Mouse (Mus musculus) forebrain, embryonic 15.5 days (tissue): ENCODE measurements around the gene Amz2. TPM values are rescaled to one million over a fixed set of nuclear protein-coding genes. Genes with fewer than 3 reads are reported as not detected.

Experiments used
- ATAC-seq: fragments of 200-750 bp; cut with Nextera tagmentation; replicated peaks from 2 replicates; pipeline ENCODE4 v1.8.0; 2017; ENCODE audit warnings: mild to moderate bottlenecking, moderate TSS enrichment, moderate library complexity
- H3K27ac ChIP-seq: fragments of 300-500 bp; sonication (generic); replicated peaks from 2 replicates; pipeline ENCODE4 v1.5.1; 2015; ENCODE audit warnings: mild to moderate bottlenecking, inconsistent platforms
- H3K27me3 ChIP-seq: fragments of 300-500 bp; sonication (generic); 2 replicates; pipeline ENCODE4 v1.6.1; 2015; ENCODE audit warnings: inconsistent platforms
- H3K36me3 ChIP-seq: fragments of 300-500 bp; sonication (generic); 2 replicates; pipeline ENCODE4 v1.6.1; 2015; ENCODE audit warnings: mild to moderate bottlenecking, inconsistent platforms
- H3K4me1 ChIP-seq: fragments of 300-500 bp; sonication (generic); 2 replicates; pipeline ENCODE4 v1.6.1; 2015; ENCODE audit warnings: inconsistent platforms
- H3K4me2 ChIP-seq: fragments of 300-500 bp; sonication (generic); replicated peaks from 2 replicates; pipeline ENCODE4 v1.6.1; 2015; ENCODE audit warnings: mild to moderate bottlenecking, inconsistent platforms
- H3K4me3 ChIP-seq: fragments of 300-500 bp; sonication (generic); 2 replicates; pipeline ENCODE4 v1.5.1; 2015; ENCODE audit warnings: mild to moderate bottlenecking, inconsistent platforms
- H3K9ac ChIP-seq: fragments of 300-500 bp; sonication (generic); replicated peaks from 2 replicates; pipeline ENCODE4 v1.6.1; 2015; ENCODE audit warnings: mild to moderate bottlenecking, inconsistent platforms
- H3K9me3 ChIP-seq: fragments of 300-500 bp; sonication (generic); 2 replicates; pipeline ENCODE4 v1.6.1; 2016; ENCODE audit warnings: inconsistent platforms
- WGBS: fragments of 180-500 bp; shearing (Covaris S2); methylation state at CpG from one replicate; pipeline ENCODE4 v1.1.7; 2015; ENCODE audit warnings: mixed read lengths; 5-methylcytosine and 5-hydroxymethylcytosine counted together
- polyA plus RNA-seq: library from polyadenylated mRNA; unstranded; fragments of >200 nt; fragmentation: Nextera tagmentation; extraction: Ambion mirVana; gene quantifications from 2 replicates; pipeline ENCODE4 v1.2.1, GENCODE M21; 2015

Amz2 gene
- 67.3 and 72.6 TPM in 2 replicates for polyA plus RNA-seq

DNA sequence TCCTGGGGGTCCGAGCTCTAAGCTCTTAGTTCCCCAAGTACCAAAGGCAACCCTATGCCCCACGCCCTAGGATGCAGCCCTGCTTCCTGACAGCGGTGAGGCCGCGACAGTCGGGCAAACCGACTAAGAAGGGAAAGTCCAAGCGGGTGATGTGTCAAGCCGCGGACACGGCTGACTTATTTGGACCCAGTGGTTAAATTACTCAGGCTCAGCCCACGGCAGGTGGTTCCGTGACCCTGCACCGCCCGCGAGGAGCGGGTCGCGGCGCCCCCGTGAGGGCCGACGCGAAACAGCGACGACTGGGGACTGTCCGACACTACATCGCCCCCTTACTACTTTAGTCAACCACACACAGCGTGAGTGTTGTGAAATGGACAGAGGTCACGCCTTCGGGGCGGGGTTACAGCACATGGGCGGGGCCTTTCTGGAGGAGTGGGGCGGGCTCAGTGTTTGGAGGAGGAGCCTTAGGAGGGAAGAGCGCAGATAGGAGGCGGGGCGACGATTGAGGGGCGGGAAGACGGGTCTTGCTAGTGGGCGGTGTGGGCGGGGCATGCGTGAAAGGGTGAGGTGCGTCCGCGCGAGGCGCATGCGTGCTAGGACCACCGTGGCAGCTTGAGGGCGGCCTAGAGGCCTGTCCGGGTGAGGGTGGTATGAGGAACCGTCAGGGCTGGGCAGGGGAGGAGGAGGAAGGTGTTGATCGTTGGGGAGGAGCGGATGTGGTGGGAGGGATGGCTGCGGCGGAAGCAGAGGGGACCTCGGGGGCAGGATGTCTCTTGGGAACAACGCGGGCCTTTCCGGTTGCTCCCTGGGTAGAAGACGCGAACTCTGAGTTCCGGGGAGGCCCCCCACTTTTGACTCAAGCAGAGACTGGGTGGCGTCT, at the start of gene Amz2:
Gene Amz2, plus strand, starts transcription at position 555 of the 880 bp plus-strand sequence.
- ATAC-seq, result peak; percentile 95
- H3K4me1 ChIP-seq, result peaks cover 17% of the 10 kb centered on the region
- H3K27me3 ChIP-seq, result no peaks in the 10 kb centered on the region
- WGBS, result under 1% methylated on average over 64 of the region's 65 CpGs
- H3K9ac ChIP-seq, result peak within 1 kb of the TSS; percentile 61
- H3K9me3 ChIP-seq, result no peaks in the 10 kb centered on the region
- H3K4me2 ChIP-seq, result peak within 1 kb of the TSS; percentile 49
- peak within 1 kb of the TSS; percentile 84 for H3K27ac ChIP-seq
- peaks cover 23% of the 10 kb centered on the region for H3K36me3 ChIP-seq
- H3K4me3 ChIP-seq, result peak within 1 kb of the TSS; percentile 59

DNA sequence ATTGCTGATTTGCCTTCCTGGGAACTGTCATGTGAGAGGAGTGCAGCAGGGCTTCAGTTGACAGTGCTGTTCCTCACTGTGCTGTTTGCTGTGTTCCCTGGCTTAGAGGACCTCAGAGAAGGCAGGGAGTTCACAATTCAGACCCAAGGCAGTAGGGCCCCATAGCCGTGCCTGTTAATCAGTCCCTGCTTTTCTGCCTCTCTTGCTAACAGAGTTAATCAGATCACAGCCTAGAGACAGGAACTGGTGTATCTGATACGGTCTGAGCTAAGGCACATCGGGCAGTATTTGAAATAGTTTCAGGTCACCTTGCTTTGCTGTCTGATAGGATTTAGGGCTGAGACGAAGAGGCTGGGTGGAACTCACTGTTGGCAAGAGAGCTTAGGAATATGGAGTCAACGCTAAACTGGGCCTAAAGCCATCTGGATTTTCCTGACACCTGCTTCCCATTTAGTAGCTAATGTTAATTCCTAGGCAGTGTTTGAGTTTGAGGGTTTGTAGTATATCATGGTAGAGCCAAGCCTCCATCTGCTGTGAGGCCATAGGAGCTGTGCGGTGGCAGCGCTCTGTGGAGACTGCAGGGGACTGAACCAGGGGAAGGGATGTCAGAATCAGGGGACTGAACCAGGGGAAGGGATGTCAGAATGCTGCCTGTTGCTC, 49.1 kb upstream of the Amz2 start:
- Histone ChIP-seq H3K27me3 (no peaks in the 10 kb centered on the region), H3K9me3 (no peaks in the 10 kb centered on the region), H3K4me2 (no peak overlapping the region), H3K36me3 (no peaks in the 10 kb centered on the region), H3K9ac (no peak overlapping the region), H3K4me3 (no peak overlapping the region), H3K27ac (peak overlapping the region; percentile 6; the same call in 1 of the 2 replicates), H3K4me1 (peaks cover 27% of the 10 kb centered on the region)
- 39% methylated on average over 7 of the region's 7 CpGs for WGBS
- peak; percentile 66 for ATAC-seq

DNA sequence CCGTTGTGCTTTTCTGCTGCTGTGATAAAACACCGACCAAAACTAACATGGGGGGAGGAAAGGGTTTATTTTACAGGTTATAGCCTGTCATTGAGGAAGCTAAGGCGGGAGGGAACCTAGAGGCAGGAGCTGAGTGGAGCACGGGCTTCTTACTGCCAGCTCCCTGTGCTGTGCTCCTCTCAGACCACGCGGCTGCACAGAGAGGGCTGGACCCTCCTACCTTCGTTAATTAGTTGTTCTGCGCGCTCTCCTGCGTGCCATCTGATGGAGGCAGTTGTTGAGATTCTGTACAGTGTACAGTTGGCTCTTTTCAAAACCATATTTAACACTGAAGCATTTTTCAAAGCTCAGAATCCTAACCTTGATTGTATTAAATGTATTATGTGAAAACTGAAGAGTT, 48.3 kb upstream of the Amz2 start:
- Histone ChIP-seq H3K9ac (peak overlapping the region; percentile 11; the same call in 1 of the 2 replicates), H3K27ac (no peak overlapping the region), H3K9me3 (no peaks in the 10 kb centered on the region), H3K4me3 (no peak overlapping the region), H3K4me2 (no peak overlapping the region), H3K4me1 (peaks cover 27% of the 10 kb centered on the region), H3K27me3 (no peaks in the 10 kb centered on the region), H3K36me3 (no peaks in the 10 kb centered on the region)
- ATAC-seq, result peak; percentile 71
- 26% methylated on average over 10 of the region's 10 CpGs for WGBS

DNA sequence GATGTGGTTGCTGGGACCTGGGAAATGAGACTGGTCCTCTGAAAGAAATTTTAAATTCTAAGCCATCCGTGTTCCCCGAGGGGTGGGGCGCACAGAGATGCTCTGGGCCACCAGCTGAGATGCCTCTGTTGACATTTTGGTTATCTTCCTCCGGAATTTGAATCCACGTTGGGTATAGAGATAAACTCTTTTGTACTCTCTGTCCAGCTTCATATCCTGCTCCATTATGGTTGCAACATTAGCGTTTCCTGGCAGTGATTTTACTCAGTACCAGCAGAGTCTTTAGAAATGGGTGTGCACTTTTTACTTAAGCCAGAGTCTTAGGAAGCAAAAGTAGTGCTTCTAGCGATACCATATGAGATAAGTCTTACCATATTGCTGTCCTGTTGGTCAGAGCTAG, 47.7 kb upstream of the Amz2 start:
- no peak overlapping the region for H3K4me3 ChIP-seq
- H3K4me2 ChIP-seq, result no peak overlapping the region
- no peaks in the 10 kb centered on the region for H3K36me3 ChIP-seq
- no peak overlapping the region for H3K9ac ChIP-seq
- H3K27ac ChIP-seq, result no peak overlapping the region
- no peaks in the 10 kb centered on the region for H3K9me3 ChIP-seq
- H3K27me3 ChIP-seq, result no peaks in the 10 kb centered on the region
- no peak for ATAC-seq
- peaks cover 27% of the 10 kb centered on the region for H3K4me1 ChIP-seq
- 61% methylated on average over 7 of the region's 7 CpGs for WGBS

DNA sequence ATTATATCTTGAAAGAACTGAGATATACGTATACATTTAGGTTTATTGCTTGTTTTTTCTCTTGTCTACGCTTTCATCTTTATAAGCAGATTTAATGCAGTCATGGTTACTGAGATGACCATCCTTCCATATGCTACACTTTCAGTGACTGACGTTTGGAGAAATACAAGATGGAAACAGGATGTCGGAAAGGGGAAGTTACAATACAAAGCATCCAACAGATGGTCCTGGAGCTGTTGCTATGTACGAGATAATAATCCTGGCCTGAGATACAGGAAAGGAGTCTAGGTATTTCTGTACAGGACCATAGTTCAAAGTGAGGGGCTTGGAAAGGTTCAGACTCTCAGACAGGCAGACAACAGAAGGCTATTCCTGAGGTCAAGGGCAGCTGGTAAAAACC, 45.1 kb upstream of the Amz2 start:
- no peak overlapping the region for H3K4me2 ChIP-seq
- no peak overlapping the region for H3K4me3 ChIP-seq
- WGBS, result 73% methylated on average over 5 of the region's 5 CpGs
- no peaks in the 10 kb centered on the region for H3K9me3 ChIP-seq
- peaks cover 23% of the 10 kb centered on the region for H3K4me1 ChIP-seq
- H3K36me3 ChIP-seq, result no peaks in the 10 kb centered on the region
- no peaks in the 10 kb centered on the region for H3K27me3 ChIP-seq
- ATAC-seq, result no peak
- H3K27ac ChIP-seq, result no peak overlapping the region
- H3K9ac ChIP-seq, result no peak overlapping the region

DNA sequence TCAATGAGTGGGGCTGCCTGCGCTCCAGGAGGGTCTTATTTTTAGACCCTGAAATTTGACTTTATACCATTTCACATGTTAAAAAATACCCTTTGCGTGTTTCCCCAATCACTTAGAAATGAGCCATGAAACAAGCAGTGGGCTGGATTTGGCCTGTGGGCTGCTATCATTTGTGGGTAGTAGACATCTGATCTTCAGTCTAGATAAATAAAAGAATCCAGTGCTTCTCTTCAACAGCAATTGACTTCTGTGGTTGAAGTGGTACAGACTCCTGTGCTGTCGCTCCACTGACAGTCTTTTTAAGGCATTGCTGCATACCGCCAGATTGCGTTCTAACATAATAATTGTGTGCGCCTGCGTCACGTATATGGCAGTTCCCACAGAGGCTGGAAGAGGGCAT, 40.5 kb upstream of the Amz2 start:
- Histone ChIP-seq H3K4me2 (no peak overlapping the region), H3K4me3 (no peak overlapping the region), H3K27ac (no peak overlapping the region), H3K27me3 (no peaks in the 10 kb centered on the region), H3K36me3 (no peaks in the 10 kb centered on the region), H3K4me1 (no peaks in the 10 kb centered on the region), H3K9ac (no peak overlapping the region), H3K9me3 (no peaks in the 10 kb centered on the region)
- ATAC-seq, result no peak
- 88% methylated on average over 8 of the region's 8 CpGs for WGBS

DNA sequence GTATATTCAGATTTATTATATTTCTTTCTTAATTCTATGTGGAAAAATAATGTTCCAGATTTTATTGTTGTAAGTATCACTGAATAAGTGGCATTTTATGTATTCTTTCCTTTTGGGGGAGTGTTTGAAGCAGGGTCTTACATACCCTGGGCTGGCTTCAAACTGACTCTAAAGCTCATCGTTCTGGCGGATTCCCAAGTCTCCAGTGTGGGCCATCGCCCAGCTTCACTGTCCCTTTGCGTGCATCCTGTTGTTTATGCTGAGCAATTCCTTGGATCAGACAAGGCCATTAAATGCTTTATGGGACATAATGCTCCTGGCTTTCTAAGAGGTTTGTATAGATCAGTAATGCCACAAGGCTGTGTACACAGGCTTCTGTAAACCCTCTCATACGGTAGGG, 36.7 kb upstream of the Amz2 start:
- no peak for ATAC-seq
- H3K9ac ChIP-seq, result no peak overlapping the region
- H3K36me3 ChIP-seq, result no peaks in the 10 kb centered on the region
- no peak overlapping the region for H3K4me2 ChIP-seq
- H3K4me3 ChIP-seq, result no peak overlapping the region
- no peaks in the 10 kb centered on the region for H3K27me3 ChIP-seq
- H3K9me3 ChIP-seq, result no peaks in the 10 kb centered on the region
- H3K27ac ChIP-seq, result no peak overlapping the region
- no peaks in the 10 kb centered on the region for H3K4me1 ChIP-seq
- WGBS, result 82% methylated on average over 5 of the region's 5 CpGs

DNA sequence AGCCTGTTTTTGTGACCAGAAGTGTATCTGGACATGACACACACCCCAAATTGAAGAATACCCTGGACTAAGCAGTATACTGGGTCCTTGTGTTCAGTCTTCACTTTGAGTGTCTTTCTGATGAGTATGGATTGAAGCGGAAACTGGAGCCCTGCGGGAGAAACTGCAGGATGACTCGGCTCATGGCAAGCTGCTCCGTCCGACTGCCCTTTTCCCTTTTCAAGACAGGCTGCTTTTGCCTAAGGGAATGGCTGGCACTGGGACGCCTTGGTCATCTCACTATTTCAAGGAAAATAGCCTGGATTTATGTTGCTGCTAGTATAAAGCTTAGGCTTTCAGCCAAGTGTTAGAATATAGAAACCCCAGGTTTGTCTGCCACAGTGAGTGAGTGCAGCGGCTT, 34.5 kb upstream of the Amz2 start:
- no peak overlapping the region for H3K4me2 ChIP-seq
- no peak overlapping the region for H3K27ac ChIP-seq
- H3K4me3 ChIP-seq, result no peak overlapping the region
- H3K27me3 ChIP-seq, result no peaks in the 10 kb centered on the region
- 85% methylated on average over 7 of the region's 7 CpGs for WGBS
- no peaks in the 10 kb centered on the region for H3K4me1 ChIP-seq
- H3K9me3 ChIP-seq, result no peaks in the 10 kb centered on the region
- ATAC-seq, result no peak
- peaks cover 1% of the 10 kb centered on the region; the same call in 1 of the 2 replicates for H3K36me3 ChIP-seq
- no peak overlapping the region for H3K9ac ChIP-seq

DNA sequence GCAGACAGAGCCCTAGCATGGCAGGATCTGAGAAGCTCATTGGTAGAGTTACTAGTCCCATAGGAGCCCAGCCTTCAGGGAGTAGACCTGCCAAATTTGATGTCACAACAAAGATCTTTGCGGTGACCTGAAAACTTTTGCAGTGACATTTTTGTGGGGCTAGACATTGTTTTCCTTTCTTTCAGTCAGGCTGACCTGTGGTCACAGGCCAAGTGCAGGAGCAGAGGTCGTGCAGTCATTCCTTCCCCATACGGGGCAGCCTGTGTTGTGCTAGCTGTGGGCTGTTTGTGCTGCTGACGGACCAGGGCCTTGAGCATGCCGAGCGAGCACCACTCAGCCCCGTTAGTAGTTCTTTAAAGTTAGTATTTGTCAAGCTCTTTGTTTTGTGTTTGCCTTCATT, 34.0 kb upstream of the Amz2 start:
- Histone ChIP-seq H3K9me3 (no peaks in the 10 kb centered on the region), H3K4me1 (no peaks in the 10 kb centered on the region), H3K4me2 (no peak overlapping the region), H3K27me3 (no peaks in the 10 kb centered on the region), H3K27ac (no peak overlapping the region), H3K4me3 (no peak overlapping the region), H3K36me3 (peaks cover 6% of the 10 kb centered on the region; the same call in 1 of the 2 replicates), H3K9ac (no peak overlapping the region)
- 57% methylated on average over 7 of the region's 7 CpGs for WGBS
- ATAC-seq, result no peak

DNA sequence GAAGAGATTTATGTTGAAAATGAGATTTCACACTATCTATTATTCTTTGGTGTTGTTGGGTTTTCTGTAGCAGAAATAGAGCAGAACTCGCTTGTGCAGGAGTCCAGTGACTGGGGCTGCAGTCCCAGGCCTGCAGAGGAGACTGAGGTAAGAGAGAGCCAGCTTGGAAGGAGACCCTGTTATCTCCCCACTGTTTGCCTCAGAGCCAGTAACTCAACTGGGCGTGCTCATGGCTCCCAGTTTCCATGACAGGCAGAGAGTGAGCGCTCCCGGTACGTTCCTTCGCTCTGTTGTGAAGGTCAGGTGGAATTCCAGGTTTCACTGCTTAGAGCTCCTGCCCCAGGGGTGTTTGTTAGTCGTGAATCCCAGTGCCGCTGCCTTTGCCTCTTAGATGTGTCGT, 33.1 kb upstream of the Amz2 start:
- Histone ChIP-seq H3K27ac (no peak overlapping the region), H3K4me2 (no peak overlapping the region), H3K27me3 (no peaks in the 10 kb centered on the region), H3K9ac (no peak overlapping the region), H3K9me3 (no peaks in the 10 kb centered on the region), H3K36me3 (peaks cover 12% of the 10 kb centered on the region; the same call in 1 of the 2 replicates), H3K4me1 (no peaks in the 10 kb centered on the region), H3K4me3 (no peak overlapping the region)
- WGBS, result 89% methylated on average over 9 of the region's 9 CpGs
- no peak for ATAC-seq

DNA sequence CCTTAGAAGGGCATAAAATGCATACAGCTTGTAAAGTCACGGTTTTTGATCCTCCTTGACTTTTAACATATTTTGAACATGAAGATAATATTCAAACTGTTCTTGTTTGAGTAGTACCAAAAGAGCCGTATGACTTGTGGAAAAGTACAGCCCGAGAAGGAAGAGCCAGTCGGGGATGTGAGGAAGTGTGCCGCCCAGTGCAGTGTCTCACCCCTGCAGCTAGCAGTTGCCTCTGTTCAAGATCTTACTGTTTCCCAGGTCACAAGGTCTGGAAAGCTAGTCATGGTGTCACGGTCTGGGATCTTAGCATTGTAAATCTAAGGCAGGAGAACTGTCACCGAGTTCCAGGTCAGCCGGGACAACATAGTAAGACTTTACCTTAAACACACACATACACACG, 31.0 kb upstream of the Amz2 start:
- H3K9ac ChIP-seq, result no peak overlapping the region
- ATAC-seq, result no peak
- H3K4me2 ChIP-seq, result no peak overlapping the region
- H3K4me3 ChIP-seq, result no peak overlapping the region
- no peak overlapping the region for H3K27ac ChIP-seq
- H3K27me3 ChIP-seq, result no peaks in the 10 kb centered on the region
- peaks cover 23% of the 10 kb centered on the region; the same call in 1 of the 2 replicates for H3K36me3 ChIP-seq
- no peaks in the 10 kb centered on the region for H3K9me3 ChIP-seq
- 94% methylated on average over 9 of the region's 9 CpGs for WGBS
- no peaks in the 10 kb centered on the region for H3K4me1 ChIP-seq

DNA sequence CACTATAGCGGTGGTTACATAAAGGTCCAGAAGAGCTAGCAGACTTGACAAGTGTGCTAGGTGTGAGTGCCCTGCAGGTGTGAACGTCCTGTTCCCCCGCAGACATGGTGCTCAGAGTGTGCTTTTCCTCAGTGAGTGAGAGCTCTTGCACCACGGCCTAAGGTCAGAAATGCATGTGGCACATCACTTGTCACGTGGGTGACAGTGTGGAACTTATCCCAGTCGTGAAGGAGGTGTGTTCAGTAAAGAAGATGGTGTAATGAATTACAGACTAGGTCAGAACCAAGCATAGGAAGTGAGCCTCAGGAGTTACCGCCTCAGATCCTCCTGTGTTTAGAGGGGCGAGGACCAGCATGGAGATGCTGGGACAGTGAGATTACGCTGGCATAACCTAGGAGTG, 30.5 kb upstream of the Amz2 start:
- Histone ChIP-seq H3K9ac (no peak overlapping the region), H3K4me2 (no peak overlapping the region), H3K9me3 (no peaks in the 10 kb centered on the region), H3K27me3 (no peaks in the 10 kb centered on the region), H3K4me1 (no peaks in the 10 kb centered on the region), H3K4me3 (no peak overlapping the region), H3K36me3 (peaks cover 26% of the 10 kb centered on the region; the same call in 1 of the 2 replicates), H3K27ac (no peak overlapping the region)
- WGBS, result 94% methylated on average over 9 of the region's 9 CpGs
- ATAC-seq, result no peak
